Comparison of ENCODE assay signal across 8 mouse cellular contexts in genomic region chr11:72940208-72941143, GRCm38 (mm10). TPM values are rescaled to one million over a fixed set of nuclear protein-coding genes. Genes with fewer than 3 reads are reported as not detected.
A peak's percentile ranks its signal among the peaks of the same experiment; 100 is the strongest.
DNase-seq lines count a peak whose midpoint lies in the region; ATAC-seq and TF ChIP-seq lines count a peak whose summit lies in the region.

No protein-coding gene starts in this region.

- H3K36me3 ChIP-seq in forebrain, embryonic 12.5 days (replicated peaks), result no peaks in the 10 kb centered on the region
- H3K36me3 ChIP-seq in hindbrain, embryonic 16.5 days (ENCODE audit: control insufficient read depth, insufficient read depth, low read length), result no peaks in the 10 kb centered on the region
- no peaks in the 10 kb centered on the region for H3K36me3 ChIP-seq in neural tube, embryonic 13.5 days

- H3K27me3 ChIP-seq in forebrain, embryonic 12.5 days, result 0 out of 2 replicates have a peak, but pooled peaks cover 3% of the 10 kb centered on the region
- no peaks in the 10 kb centered on the region for H3K27me3 ChIP-seq in hindbrain, embryonic 16.5 days (replicated peaks; ENCODE audit: control insufficient read depth, insufficient read depth, low read length)
- no peaks in the 10 kb centered on the region for H3K27me3 ChIP-seq in neural tube, embryonic 13.5 days

- no peak for DNase-seq in layer of hippocampus, adult 2 months (ENCODE audit: low spot score in 2 of 2)
- DNase-seq in layer of hippocampus, postnatal 25 days (ENCODE audit: extremely low spot score in 1 of 2, low spot score in 1 of 2), result no peak
- peak; percentile 63 for DNase-seq in WW6 (ENCODE audit: low read depth, low spot score)
- DNase-seq in lung, adult 18-20 months, result peak; percentile 63 to 76
- no peak for DNase-seq in left cerebral cortex, adult 8-10 months (ENCODE audit: low spot score in 2 of 2)

- H3K9ac ChIP-seq in forebrain, embryonic 12.5 days, result peak overlapping the region; percentile 5; the same call in 1 of the 2 replicates
- peak overlapping the region; percentile 31; the same call in 1 of the 2 replicates for H3K9ac ChIP-seq in hindbrain, embryonic 16.5 days (ENCODE audit: low read depth, low read length)
- 0 out of 2 replicates have a peak overlapping the region, but pooled peaks have one; percentile 4 for H3K9ac ChIP-seq in neural tube, embryonic 13.5 days

- peak overlapping the region; percentile 38 for H3K4me2 ChIP-seq in forebrain, embryonic 12.5 days
- H3K4me2 ChIP-seq in hindbrain, embryonic 16.5 days (ENCODE audit: low read length), result peak overlapping the region; percentile 32
- peak overlapping the region; percentile 7; the same call in 1 of the 2 replicates for H3K4me2 ChIP-seq in neural tube, embryonic 13.5 days

- peaks cover 7% of the 10 kb centered on the region for H3K4me1 ChIP-seq in forebrain, embryonic 12.5 days
- H3K4me1 ChIP-seq in hindbrain, embryonic 16.5 days (ENCODE audit: control insufficient read depth, insufficient read depth, low read depth, low read length), result no peaks in the 10 kb centered on the region; the same call in 1 of the 2 replicates
- 0 out of 2 replicates have a peak, but pooled peaks cover 8% of the 10 kb centered on the region for H3K4me1 ChIP-seq in neural tube, embryonic 13.5 days (replicated peaks)

- no peak overlapping the region; the same call in 1 of the 2 replicates for H3K27ac ChIP-seq in layer of hippocampus, adult 2 months
- no peak overlapping the region for H3K27ac ChIP-seq in forebrain, embryonic 12.5 days
- no peak overlapping the region for H3K27ac ChIP-seq in hindbrain, embryonic 16.5 days (ENCODE audit: low read depth, low read length)
- H3K27ac ChIP-seq in neural tube, embryonic 13.5 days (replicated peaks), result no peak overlapping the region

- H3K4me3 ChIP-seq in layer of hippocampus, adult 2 months, result peak overlapping the region; percentile 55
- H3K4me3 ChIP-seq in forebrain, embryonic 12.5 days (replicated peaks), result peak overlapping the region; percentile 29
- peak overlapping the region; percentile 32 for H3K4me3 ChIP-seq in hindbrain, embryonic 16.5 days (ENCODE audit: low read length)
- H3K4me3 ChIP-seq in neural tube, embryonic 13.5 days, result 0 out of 2 replicates have a peak overlapping the region, but pooled peaks have one; percentile 11

- WGBS in forebrain, embryonic 12.5 days, result 30% methylated on average over 20 of the region's 20 CpGs
- 33% methylated on average over 20 of the region's 20 CpGs for WGBS in hindbrain, embryonic 16.5 days
- 51% methylated on average over 20 of the region's 20 CpGs for WGBS in neural tube, embryonic 13.5 days

- H3K9me3 ChIP-seq in forebrain, embryonic 12.5 days, result no peaks in the 10 kb centered on the region
- H3K9me3 ChIP-seq in hindbrain, embryonic 16.5 days (ENCODE audit: control insufficient read depth, low read length), result no peaks in the 10 kb centered on the region
- no peaks in the 10 kb centered on the region for H3K9me3 ChIP-seq in neural tube, embryonic 13.5 days

- peak; percentile 87 for TF ChIP-seq CTCF in layer of hippocampus, adult 2 months (conservative IDR thresholded peaks at IDR 0.05)

- ATAC-seq in forebrain, embryonic 12.5 days (ENCODE audit: low FRiP score), result no peak
- ATAC-seq in hindbrain, embryonic 16.5 days, result 0 out of 2 replicates have a peak, but pooled peaks have one; percentile 54
- no peak for ATAC-seq in neural tube, embryonic 13.5 days (ENCODE audit: low read depth)

RNA-seq across cellular contexts. Expression of gene Atp2a3, which starts 20.5 kb away (rescaled TPM):
- 1 to 10 TPM; 5.4 to 6.2 TPM for total RNA-seq in layer of hippocampus, adult 2 months (2021)
- total RNA-seq in layer of hippocampus, postnatal 25 days (2021), result 1 to 10 TPM; 4.9 to 6.6 TPM
- 0.60 and 0.68 TPM in 2 replicates for polyA plus RNA-seq in forebrain, embryonic 12.5 days (2016; fragmentation: Nextera tagmentation; extraction: Ambion mirVana)
- polyA plus RNA-seq in hindbrain, embryonic 16.5 days (2015; fragmentation: Nextera tagmentation; extraction: Ambion mirVana), result 1.8 and 2.3 TPM in 2 replicates
- 0.80 and 1.3 TPM in 2 replicates for polyA plus RNA-seq in neural tube, embryonic 13.5 days (2015; fragmentation: Nextera tagmentation; extraction: Ambion mirVana)
- total RNA-seq in left cerebral cortex, adult 8-10 months (2022), result 1 to 10 TPM; 6.5 to 8.0 (median 7.1) TPM

RNA-seq across cellular contexts. Expression of gene P2rx1, which starts 58.4 kb away (rescaled TPM):
- under 1 TPM; 0.15 to 0.44 TPM for total RNA-seq in layer of hippocampus, adult 2 months (2021)
- total RNA-seq in layer of hippocampus, postnatal 25 days (2021), result under 1 TPM; 0.54 to 0.69 TPM
- polyA plus RNA-seq in forebrain, embryonic 12.5 days (2016; fragmentation: Nextera tagmentation; extraction: Ambion mirVana), result 0.52 and 0.74 TPM in 2 replicates
- polyA plus RNA-seq in hindbrain, embryonic 16.5 days (2015; fragmentation: Nextera tagmentation; extraction: Ambion mirVana), result 0.31 and 0.45 TPM in 2 replicates
- polyA plus RNA-seq in neural tube, embryonic 13.5 days (2015; fragmentation: Nextera tagmentation; extraction: Ambion mirVana), result 0.38 and 0.96 TPM in 2 replicates
- under 1 TPM; 0.21 to 0.89 (median 0.41) TPM for total RNA-seq in left cerebral cortex, adult 8-10 months (2022)

Comparison
In these comparisons a context has a peak if more than half of its experiments do, and no peak if none do; other contexts are left out.
1. DNase-seq: peak in WW6 (single experiment) and lung, adult 18-20 months (2 of 2); none in layer of hippocampus, adult 2 months (0 of 2), layer of hippocampus, postnatal 25 days (0 of 2) and left cerebral cortex, adult 8-10 months (0 of 2).
2. Peak in every context shown above with its lines, with median percentiles within 50 percentile points of each other: H3K4me3 ChIP-seq, H3K4me2 ChIP-seq and H3K9ac ChIP-seq.